Mouse (Mus musculus) lung, adult 2 months (tissue): ENCODE measurements at regions not wholly inside any gene's neighbourhood (a gene's known extent, or its start where the extent isn't known, plus 50 kb on each side); places are given as distances from the start of the nearest gene placed in this dataset.

ENCODE experiments used
- CTCF ChIP-seq: fragments of 200-500 bp; IDR thresholded peaks from 2 replicates; pipeline ENCODE4 v1.5.1; 2011; ENCODE audit warnings: mild to moderate bottlenecking, low read length, control low read depth; ENCODE audit not compliant: insufficient read depth
- POLR2A ChIP-seq: fragments of 200-500 bp; IDR thresholded peaks from 2 replicates; pipeline ENCODE4 v1.6.1; 2011; ENCODE audit warnings: low read depth, mild to moderate bottlenecking, control low read depth, low read length, borderline replicate concordance; ENCODE audit errors: extremely low read depth

DNA sequence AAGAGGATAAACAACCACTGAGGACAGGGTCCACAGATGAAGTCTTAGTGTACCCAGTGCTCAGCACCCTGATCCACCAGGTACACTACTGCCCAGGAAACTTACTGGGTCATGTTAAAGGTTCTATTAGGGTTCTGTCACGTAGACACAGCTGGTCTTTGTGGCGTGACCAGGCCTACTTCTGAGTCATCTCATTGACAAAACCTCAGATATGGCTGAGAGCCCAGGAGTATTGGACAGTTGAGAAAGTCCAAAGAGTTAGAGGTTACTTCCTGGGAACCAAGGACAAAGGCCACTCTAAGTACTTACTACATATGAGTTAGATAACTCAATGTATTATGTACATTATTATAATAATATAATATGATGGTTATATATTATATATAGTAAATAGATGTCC, 2214.0 kb downstream of the 4930444P10Rik start:
- TF ChIP-seq CTCF (no peak), POLR2A (no peak)
